Mouse (Mus musculus): ENCODE measurements around the gene Pparg. TPM values are rescaled to one million over a fixed set of nuclear protein-coding genes. Genes with fewer than 3 reads are reported as not detected.

Pparg gene
- polyA plus RNA-seq, 1 experiment from 2014 or later, result 0.16 TPM

- Histone ChIP-seq H3K36me3 (replicated peaks) (no peaks in the 10 kb centered on the region), H3K27ac (replicated peaks) (no peak overlapping the region), H3K27me3 (replicated peaks; ENCODE audit: low read depth, poor library complexity, severe bottlenecking) (no peaks in the 10 kb centered on the region), H3K4me3 (no peak overlapping the region), H3K9me3 (no peaks in the 10 kb centered on the region), H3K4me1 (no peaks in the 10 kb centered on the region)
- WGBS, result 91% methylated on average over 1 of the region's 1 CpGs
- DNase-seq (ENCODE audit: low spot score), result no peak
Observed at GRCm38 (mm10) chr6:115434054-115434453, 73.3 kb downstream of the Pparg start.

GRCm38 (mm10) chr6:115434816-115435215, 74.1 kb downstream of the Pparg start:
- no peak for DNase-seq (ENCODE audit: low spot score)
- no peaks in the 10 kb centered on the region for H3K4me1 ChIP-seq
- no peaks in the 10 kb centered on the region for H3K9me3 ChIP-seq
- H3K27me3 ChIP-seq (replicated peaks; ENCODE audit: low read depth, poor library complexity, severe bottlenecking), result no peaks in the 10 kb centered on the region
- H3K27ac ChIP-seq (replicated peaks), result no peak overlapping the region
- no peak overlapping the region for H3K4me3 ChIP-seq
- H3K36me3 ChIP-seq (replicated peaks), result no peaks in the 10 kb centered on the region
- 78% methylated on average over 2 of the region's 2 CpGs for WGBS

- Histone ChIP-seq H3K27me3 (replicated peaks; ENCODE audit: low read depth, poor library complexity, severe bottlenecking) (no peaks in the 10 kb centered on the region), H3K4me1 (no peaks in the 10 kb centered on the region), H3K4me3 (no peak overlapping the region), H3K27ac (replicated peaks) (no peak overlapping the region), H3K9me3 (no peaks in the 10 kb centered on the region), H3K36me3 (replicated peaks) (no peaks in the 10 kb centered on the region)
- WGBS, result 63% methylated on average over 5 of the region's 5 CpGs
- DNase-seq (ENCODE audit: low spot score), result no peak
Observed at GRCm38 (mm10) chr6:115440231-115441006, 79.7 kb downstream of the Pparg start.

GRCm38 (mm10) chr6:115452501-115452900, 91.8 kb downstream of the Pparg start:
- no peak for DNase-seq (ENCODE audit: low spot score)

GRCm38 (mm10) chr6:115462743-115463337, 102.1 kb downstream of the Pparg start:
- Histone ChIP-seq H3K27me3 (replicated peaks; ENCODE audit: low read depth, poor library complexity, severe bottlenecking) (no peaks in the 10 kb centered on the region), H3K4me1 (no peaks in the 10 kb centered on the region), H3K4me3 (no peak overlapping the region), H3K27ac (replicated peaks) (no peak overlapping the region), H3K36me3 (replicated peaks) (no peaks in the 10 kb centered on the region), H3K9me3 (no peaks in the 10 kb centered on the region)
- 89% methylated on average over 16 of the region's 16 CpGs for WGBS
- DNase-seq (ENCODE audit: low spot score), result no peak

More at GRCm38 (mm10) chr6:115452501-115452900, 91.8 kb downstream of the Pparg start:
- Histone ChIP-seq H3K27ac (replicated peaks) (no peak overlapping the region), H3K4me1 (no peaks in the 10 kb centered on the region), H3K27me3 (replicated peaks; ENCODE audit: low read depth, poor library complexity, severe bottlenecking) (no peaks in the 10 kb centered on the region), H3K36me3 (replicated peaks) (no peaks in the 10 kb centered on the region), H3K9me3 (no peaks in the 10 kb centered on the region), H3K4me3 (no peak overlapping the region)
- WGBS, result 67% methylated on average over 1 of the region's 1 CpGs

GRCm38 (mm10) chr6:115463338-115463737, 102.6 kb downstream of the Pparg start:
- H3K9me3 ChIP-seq, result no peaks in the 10 kb centered on the region
- no peak for DNase-seq (ENCODE audit: low spot score)
- H3K27ac ChIP-seq (replicated peaks), result no peak overlapping the region
- H3K4me3 ChIP-seq, result no peak overlapping the region
- H3K4me1 ChIP-seq, result no peaks in the 10 kb centered on the region
- 74% methylated on average over 2 of the region's 2 CpGs for WGBS
- no peaks in the 10 kb centered on the region for H3K36me3 ChIP-seq (replicated peaks)
- no peaks in the 10 kb centered on the region for H3K27me3 ChIP-seq (replicated peaks; ENCODE audit: low read depth, poor library complexity, severe bottlenecking)

GRCm38 (mm10) chr6:115464661-115465060, 103.9 kb downstream of the Pparg start:
- WGBS, result 49% methylated on average over 3 of the region's 3 CpGs

GRCm38 (mm10) chr6:115465463-115465862, 104.7 kb downstream of the Pparg start:
- Histone ChIP-seq H3K4me3 (no peak overlapping the region), H3K4me1 (no peaks in the 10 kb centered on the region), H3K27me3 (replicated peaks; ENCODE audit: low read depth, poor library complexity, severe bottlenecking) (no peaks in the 10 kb centered on the region), H3K9me3 (no peaks in the 10 kb centered on the region), H3K27ac (replicated peaks) (no peak overlapping the region), H3K36me3 (replicated peaks) (no peaks in the 10 kb centered on the region)
- WGBS, result 62% methylated on average over 2 of the region's 2 CpGs
- DNase-seq (ENCODE audit: low spot score), result no peak

More at GRCm38 (mm10) chr6:115464661-115465060, 103.9 kb downstream of the Pparg start:
- Histone ChIP-seq H3K9me3 (no peaks in the 10 kb centered on the region), H3K36me3 (replicated peaks) (no peaks in the 10 kb centered on the region), H3K4me1 (no peaks in the 10 kb centered on the region), H3K27me3 (replicated peaks; ENCODE audit: low read depth, poor library complexity, severe bottlenecking) (no peaks in the 10 kb centered on the region), H3K4me3 (no peak overlapping the region), H3K27ac (replicated peaks) (no peak overlapping the region)
- no peak for DNase-seq (ENCODE audit: low spot score)

GRCm38 (mm10) chr6:115465876-115466275, 105.1 kb downstream of the Pparg start:
- Histone ChIP-seq H3K4me3 (no peak overlapping the region), H3K27ac (replicated peaks) (no peak overlapping the region), H3K36me3 (replicated peaks) (no peaks in the 10 kb centered on the region), H3K27me3 (replicated peaks; ENCODE audit: low read depth, poor library complexity, severe bottlenecking) (no peaks in the 10 kb centered on the region), H3K4me1 (no peaks in the 10 kb centered on the region), H3K9me3 (no peaks in the 10 kb centered on the region)
- WGBS, result 43% methylated on average over 4 of the region's 4 CpGs
- no peak for DNase-seq (ENCODE audit: low spot score)

GRCm38 (mm10) chr6:115466601-115467000, 105.8 kb downstream of the Pparg start:
- H3K27me3 ChIP-seq (replicated peaks; ENCODE audit: low read depth, poor library complexity, severe bottlenecking), result no peaks in the 10 kb centered on the region
- no peak overlapping the region for H3K4me3 ChIP-seq
- no peaks in the 10 kb centered on the region for H3K9me3 ChIP-seq
- H3K4me1 ChIP-seq, result no peaks in the 10 kb centered on the region
- 72% methylated on average over 3 of the region's 3 CpGs for WGBS
- DNase-seq (ENCODE audit: low spot score), result no peak
- no peaks in the 10 kb centered on the region for H3K36me3 ChIP-seq (replicated peaks)
- no peak overlapping the region for H3K27ac ChIP-seq (replicated peaks)

- H3K4me3 ChIP-seq, result no peak overlapping the region
- H3K36me3 ChIP-seq (replicated peaks), result no peaks in the 10 kb centered on the region
- H3K27me3 ChIP-seq (replicated peaks; ENCODE audit: low read depth, poor library complexity, severe bottlenecking), result peaks cover 9% of the 10 kb centered on the region
- no peak for DNase-seq (ENCODE audit: low spot score)
- no peak overlapping the region for H3K27ac ChIP-seq (replicated peaks)
- H3K9me3 ChIP-seq, result no peaks in the 10 kb centered on the region
- 73% methylated on average over 3 of the region's 3 CpGs for WGBS
- no peaks in the 10 kb centered on the region for H3K4me1 ChIP-seq
Observed at GRCm38 (mm10) chr6:115469666-115470581, 109.2 kb downstream of the Pparg start.

GRCm38 (mm10) chr6:115471956-115472355, 111.2 kb downstream of the Pparg start:
- Histone ChIP-seq H3K4me1 (peaks cover 3% of the 10 kb centered on the region; the same call in 1 of the 2 replicates), H3K36me3 (replicated peaks) (no peaks in the 10 kb centered on the region), H3K9me3 (no peaks in the 10 kb centered on the region), H3K27ac (replicated peaks) (no peak overlapping the region), H3K4me3 (no peak overlapping the region), H3K27me3 (replicated peaks; ENCODE audit: low read depth, poor library complexity, severe bottlenecking) (peaks cover 15% of the 10 kb centered on the region)
- no peak for DNase-seq (ENCODE audit: low spot score)
